Mouse (Mus musculus) lung, postnatal 0 days (tissue): ENCODE results near the gene Islr.

Experiments
- CTCF ChIP-seq: IDR thresholded peaks from 2 replicates; pipeline ENCODE4 v1.5.1; 2016; ENCODE audit warnings: antibody characterized with exemption, mild to moderate bottlenecking
- EP300 ChIP-seq: IDR thresholded peaks from 2 replicates; pipeline ENCODE4 v1.6.1; 2016; ENCODE audit warnings: antibody characterized with exemption, mild to moderate bottlenecking, control low read depth

- TF ChIP-seq CTCF (no peak), EP300 (no peak)
These were observed 14.4 kb upstream of the Islr start for GRCm38 (mm10) chr9:58218539-58218938.
